Mouse (Mus musculus) intestine, embryonic 15.5 days (tissue): ENCODE data around the gene Fam151b. TPM values are rescaled to one million over a fixed set of nuclear protein-coding genes. Genes with fewer than 3 reads are reported as not detected.

Experiments
- ATAC-seq: fragments of 200-750 bp; cut with Nextera tagmentation; 2 replicates; pipeline ENCODE4 v1.8.0; 2017; ENCODE audit warnings: moderate TSS enrichment, moderate library complexity
- H3K27ac ChIP-seq: fragments of 300-500 bp; sonication (generic); 2 replicates; pipeline ENCODE4 v1.5.1; 2015; ENCODE audit warnings: mild to moderate bottlenecking, inconsistent platforms
- H3K27me3 ChIP-seq: fragments of 300-500 bp; sonication (generic); replicated peaks from 2 replicates; pipeline ENCODE4 v1.6.1; 2015; ENCODE audit warnings: inconsistent platforms
- H3K36me3 ChIP-seq: fragments of 300-500 bp; sonication (generic); 2 replicates; pipeline ENCODE4 v1.6.1; 2015; ENCODE audit warnings: inconsistent platforms
- H3K4me1 ChIP-seq: fragments of 300-500 bp; sonication (generic); replicated peaks from 2 replicates; pipeline ENCODE4 v1.6.1; 2015; ENCODE audit warnings: inconsistent platforms
- H3K4me2 ChIP-seq: fragments of 300-500 bp; sonication (generic); replicated peaks from 2 replicates; pipeline ENCODE4 v1.6.1; 2015; ENCODE audit warnings: mild to moderate bottlenecking, inconsistent platforms
- H3K4me3 ChIP-seq: fragments of 300-500 bp; sonication (generic); replicated peaks from 2 replicates; pipeline ENCODE4 v1.5.1; 2015; ENCODE audit warnings: inconsistent platforms
- H3K9ac ChIP-seq: fragments of 300-500 bp; sonication (generic); 2 replicates; pipeline ENCODE4 v1.6.1; 2015; ENCODE audit warnings: inconsistent platforms
- H3K9me3 ChIP-seq: fragments of 300-500 bp; sonication (generic); 2 replicates; pipeline ENCODE4 v1.6.1; 2016; ENCODE audit warnings: inconsistent platforms
- WGBS: fragments of 180-500 bp; shearing (Covaris S2); methylation state at CpG from one replicate; pipeline ENCODE4 v1.1.7; 2015; 5-methylcytosine and 5-hydroxymethylcytosine counted together
- polyA plus RNA-seq: library from polyadenylated mRNA; unstranded; fragments of >200 nt; fragmentation: Nextera tagmentation; extraction: Ambion mirVana; gene quantifications from 2 replicates; pipeline ENCODE4 v1.2.1, GENCODE M21; 2015

The Fam151b gene
- 0.14 TPM in 1 of 2 replicates, not detected in the other for polyA plus RNA-seq

GRCm38 (mm10) chr13:92483852-92484463, at the start of gene Fam151b:
Gene Fam151b (minus strand): TSS chr13:92484015.
- ATAC-seq: peak; percentile 100
- 7% methylated on average over 19 of the region's 19 CpGs for WGBS
- Histone ChIP-seq H3K4me1 (no peaks in the 10 kb centered on the region), H3K27ac (no peak within 1 kb of the TSS), H3K36me3 (no peaks in the 10 kb centered on the region), H3K9me3 (no peaks in the 10 kb centered on the region), H3K27me3 (no peaks in the 10 kb centered on the region), H3K4me2 (peak within 1 kb of the TSS; percentile 74), H3K9ac (0 out of 2 replicates have a peak within 1 kb of the TSS, but pooled peaks have one; percentile 20), H3K4me3 (peak within 1 kb of the TSS; percentile 40)

GRCm38 (mm10) chr13:92532216-92532615, 48.4 kb upstream of the Fam151b start:
- ATAC-seq: no peak
- 53% methylated on average over 2 of the region's 2 CpGs for WGBS
- Histone ChIP-seq H3K4me3 (no peak overlapping the region), H3K36me3 (no peaks in the 10 kb centered on the region), H3K9me3 (no peaks in the 10 kb centered on the region), H3K9ac (no peak overlapping the region), H3K4me2 (no peak overlapping the region), H3K4me1 (no peaks in the 10 kb centered on the region), H3K27me3 (no peaks in the 10 kb centered on the region), H3K27ac (no peak overlapping the region)

DNA sequence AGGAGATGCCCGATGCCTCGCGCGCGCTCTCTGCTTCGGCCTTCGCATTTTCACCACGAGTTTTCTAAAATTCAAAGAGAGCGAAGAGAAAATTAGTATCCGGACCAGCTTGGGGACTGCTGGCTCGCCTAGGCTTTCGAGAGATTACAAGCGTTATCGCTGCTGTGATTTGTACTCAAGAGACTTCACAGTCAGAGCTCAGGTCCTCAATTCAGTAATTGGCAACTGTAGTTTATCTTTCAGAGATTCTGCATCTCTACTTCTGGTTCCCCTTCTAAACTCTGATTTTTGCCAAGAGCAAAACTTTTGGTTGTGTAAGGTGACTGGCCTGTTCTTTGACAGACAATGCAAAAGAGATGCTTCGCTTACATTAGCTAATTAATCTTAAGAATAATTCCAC, 47.4 kb upstream of the Fam151b start:
- H3K9ac ChIP-seq: peak overlapping the region; percentile 89
- peak overlapping the region; percentile 75 for H3K4me2 ChIP-seq
- peak overlapping the region; percentile 80 for H3K4me3 ChIP-seq
- ATAC-seq: 0 out of 2 replicates have a peak, but pooled peaks have one; percentile 9
- 4% methylated on average over 15 of the region's 15 CpGs for WGBS
- no peaks in the 10 kb centered on the region for H3K36me3 ChIP-seq
- no peaks in the 10 kb centered on the region for H3K4me1 ChIP-seq
- peak overlapping the region; percentile 96 for H3K27ac ChIP-seq
- no peaks in the 10 kb centered on the region for H3K9me3 ChIP-seq
- no peaks in the 10 kb centered on the region for H3K27me3 ChIP-seq

DNA sequence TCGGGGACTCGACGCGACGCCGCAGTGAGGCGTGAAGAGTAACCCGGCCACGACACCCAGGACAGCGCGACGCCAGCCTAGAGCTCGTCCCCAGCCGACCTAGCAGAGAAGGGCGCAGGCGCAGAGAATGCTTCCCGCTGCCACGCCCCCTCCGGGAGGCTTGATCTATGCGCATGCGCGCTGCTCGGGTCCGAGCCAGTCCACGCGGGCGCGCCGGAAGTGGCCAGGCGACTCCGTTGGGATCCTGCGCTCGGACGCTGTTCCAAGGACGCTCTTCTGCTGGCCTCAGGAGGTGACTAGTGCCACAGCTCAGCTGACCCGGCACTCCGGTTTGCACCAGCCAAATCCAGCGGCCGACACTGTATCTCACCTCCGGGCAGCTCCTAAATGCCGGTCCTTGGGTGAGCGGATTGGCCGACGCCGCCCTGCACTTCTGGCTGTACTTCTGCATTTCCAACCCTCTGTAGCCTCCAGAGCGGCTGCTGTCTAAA, 47.0 kb upstream of the Fam151b start, which contains the start of gene Zfyve16:
Gene Zfyve16 (minus strand): TSS at position 148 of the 491 bp plus-strand sequence.
- Histone ChIP-seq H3K9me3 (no peaks in the 10 kb centered on the region), H3K9ac (peak within 1 kb of the TSS; percentile 89), H3K4me2 (peak within 1 kb of the TSS; percentile 75), H3K4me1 (no peaks in the 10 kb centered on the region), H3K36me3 (no peaks in the 10 kb centered on the region), H3K4me3 (peak within 1 kb of the TSS; percentile 80), H3K27me3 (no peaks in the 10 kb centered on the region), H3K27ac (peak within 1 kb of the TSS; percentile 96)
- ATAC-seq: peak; percentile 99
- 1% methylated on average over 46 of the region's 46 CpGs for WGBS

- Histone ChIP-seq H3K4me1 (no peaks in the 10 kb centered on the region), H3K27ac (peak overlapping the region; percentile 96), H3K4me2 (peak overlapping the region; percentile 75), H3K9me3 (no peaks in the 10 kb centered on the region), H3K36me3 (no peaks in the 10 kb centered on the region), H3K27me3 (no peaks in the 10 kb centered on the region), H3K9ac (peak overlapping the region; percentile 89), H3K4me3 (peak overlapping the region; percentile 80)
- peak; percentile 94 for ATAC-seq
- 3% methylated on average over 41 of the region's 47 CpGs for WGBS
Measured at GRCm38 (mm10) chr13:92529828-92530720, 46.3 kb upstream of the Fam151b start.

- H3K4me1 ChIP-seq: no peaks in the 10 kb centered on the region
- 84% methylated on average over 5 of the region's 5 CpGs for WGBS
- H3K4me2 ChIP-seq: no peak overlapping the region
- no peak overlapping the region for H3K9ac ChIP-seq
- no peak overlapping the region for H3K27ac ChIP-seq
- H3K36me3 ChIP-seq: peaks cover 4% of the 10 kb centered on the region
- no peaks in the 10 kb centered on the region for H3K27me3 ChIP-seq
- no peak overlapping the region for H3K4me3 ChIP-seq
- H3K9me3 ChIP-seq: no peaks in the 10 kb centered on the region
- ATAC-seq: no peak
Measured at GRCm38 (mm10) chr13:92523178-92523813, 39.5 kb upstream of the Fam151b start.

DNA sequence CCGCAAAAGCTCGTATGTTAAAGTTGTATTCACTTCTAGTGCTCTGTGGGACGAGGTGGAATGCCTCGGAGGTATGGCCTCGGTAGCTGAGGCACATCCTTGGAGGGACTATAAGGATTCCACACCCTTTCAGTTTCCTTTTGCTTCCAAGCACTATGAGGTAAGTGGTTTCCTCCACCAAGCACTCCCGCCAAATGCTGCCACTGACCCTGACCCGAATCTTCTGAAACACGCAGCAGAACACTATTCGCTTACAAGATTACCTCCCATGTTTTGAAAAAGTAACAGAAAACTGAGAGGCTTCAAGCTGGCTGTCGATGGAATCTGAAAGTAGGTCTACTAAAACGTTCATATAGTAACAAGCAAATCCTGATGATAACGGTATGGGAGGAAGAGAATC, 21.1 kb upstream of the Fam151b start:
- Histone ChIP-seq H3K27ac (no peak overlapping the region), H3K36me3 (peaks cover 6% of the 10 kb centered on the region; the same call in 1 of the 2 replicates), H3K4me3 (no peak overlapping the region), H3K9me3 (no peaks in the 10 kb centered on the region), H3K4me1 (no peaks in the 10 kb centered on the region), H3K27me3 (no peaks in the 10 kb centered on the region), H3K4me2 (no peak overlapping the region), H3K9ac (no peak overlapping the region)
- WGBS: 87% methylated on average over 12 of the region's 12 CpGs
- no peak for ATAC-seq

GRCm38 (mm10) chr13:92491923-92492322, 8.1 kb upstream of the Fam151b start:
- no peak for ATAC-seq
- Histone ChIP-seq H3K4me3 (no peak overlapping the region), H3K27ac (no peak overlapping the region), H3K36me3 (peaks cover 4% of the 10 kb centered on the region; the same call in 1 of the 2 replicates), H3K4me2 (no peak overlapping the region), H3K4me1 (no peaks in the 10 kb centered on the region), H3K9ac (no peak overlapping the region), H3K27me3 (no peaks in the 10 kb centered on the region), H3K9me3 (no peaks in the 10 kb centered on the region)
- WGBS: 91% methylated on average over 1 of the region's 1 CpGs

GRCm38 (mm10) chr13:92490817-92491216, 7.0 kb upstream of the Fam151b start:
- Histone ChIP-seq H3K4me2 (no peak overlapping the region), H3K9me3 (no peaks in the 10 kb centered on the region), H3K27me3 (no peaks in the 10 kb centered on the region), H3K36me3 (peaks cover 4% of the 10 kb centered on the region; the same call in 1 of the 2 replicates), H3K27ac (no peak overlapping the region), H3K4me1 (no peaks in the 10 kb centered on the region), H3K4me3 (no peak overlapping the region), H3K9ac (no peak overlapping the region)
- WGBS: 79% methylated on average over 4 of the region's 4 CpGs
- ATAC-seq: peak; percentile 36; the same call in 1 of the 2 replicates

DNA sequence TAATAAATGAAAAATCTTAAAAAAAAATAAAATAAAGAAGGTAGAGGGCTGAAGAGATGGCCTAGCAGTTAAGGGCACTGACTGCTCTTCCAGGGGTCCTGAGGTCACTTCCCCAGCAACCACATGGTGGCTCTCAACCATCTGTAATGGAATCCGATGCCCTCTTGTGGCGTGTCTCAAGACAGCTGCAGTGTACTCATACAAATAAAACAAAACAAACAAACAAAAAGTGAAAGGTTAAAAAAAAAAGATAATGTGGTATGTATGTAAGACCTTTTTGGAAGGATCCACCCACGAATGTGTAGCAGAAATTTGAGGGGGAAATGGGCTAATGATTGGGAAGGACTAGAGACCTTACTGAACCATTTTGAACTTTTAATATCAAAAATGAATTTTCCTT, 467 bp downstream of the Fam151b start:
- H3K4me1 ChIP-seq: no peaks in the 10 kb centered on the region
- H3K4me2 ChIP-seq: peak overlapping the region; percentile 74
- peak overlapping the region; percentile 40 for H3K4me3 ChIP-seq
- H3K9me3 ChIP-seq: no peaks in the 10 kb centered on the region
- WGBS: 19% methylated on average over 3 of the region's 3 CpGs
- peak; percentile 68 for ATAC-seq
- no peak overlapping the region for H3K27ac ChIP-seq
- H3K36me3 ChIP-seq: no peaks in the 10 kb centered on the region
- H3K27me3 ChIP-seq: no peaks in the 10 kb centered on the region
- H3K9ac ChIP-seq: no peak overlapping the region

DNA sequence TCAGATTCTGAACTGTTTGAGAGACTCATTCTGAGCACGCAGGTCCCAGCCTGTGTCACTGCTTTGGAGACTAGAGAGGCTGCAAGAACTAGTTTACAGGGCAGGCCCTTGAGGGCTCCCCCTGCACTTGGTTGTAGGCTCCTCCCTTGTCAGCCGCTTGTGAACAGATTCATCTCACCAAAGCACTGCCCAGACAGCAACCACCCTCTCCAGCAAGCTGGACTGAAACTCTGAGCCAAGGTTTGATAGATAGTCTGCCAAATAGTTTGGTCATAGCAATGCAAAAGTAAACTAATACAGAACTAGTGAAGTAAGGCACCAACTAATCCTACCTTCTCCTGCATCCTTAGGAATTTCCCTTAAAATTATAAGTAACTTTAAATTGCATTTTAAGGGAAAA, 13.7 kb downstream of the Fam151b start:
- 71% methylated on average over 2 of the region's 2 CpGs for whole genome bisulfite sequencing

GRCm38 (mm10) chr13:92469381-92469780, 14.4 kb downstream of the Fam151b start:
- Histone ChIP-seq H3K4me2 (no peak overlapping the region), H3K4me3 (no peak overlapping the region), H3K4me1 (no peaks in the 10 kb centered on the region), H3K36me3 (no peaks in the 10 kb centered on the region), H3K9me3 (no peaks in the 10 kb centered on the region), H3K27ac (no peak overlapping the region), H3K27me3 (no peaks in the 10 kb centered on the region), H3K9ac (no peak overlapping the region)
- no peak for ATAC-seq
- 50% methylated on average over 2 of the region's 2 CpGs for WGBS

More for the DNA sequence above, 13.7 kb downstream of the Fam151b start:
- no peak overlapping the region for H3K4me3 ChIP-seq
- no peak overlapping the region for H3K4me2 ChIP-seq
- H3K4me1 ChIP-seq: no peaks in the 10 kb centered on the region
- no peaks in the 10 kb centered on the region for H3K27me3 ChIP-seq
- H3K36me3 ChIP-seq: no peaks in the 10 kb centered on the region
- H3K9ac ChIP-seq: no peak overlapping the region
- ATAC-seq: no peak
- no peak overlapping the region for H3K27ac ChIP-seq
- H3K9me3 ChIP-seq: no peaks in the 10 kb centered on the region
